Mouse (Mus musculus): ENCODE measurements around the gene Apol6. TPM values are rescaled to one million over a fixed set of nuclear protein-coding genes. Genes with fewer than 3 reads are reported as not detected.
"Not testable (repeated sequence)": the region's sequence is repeated elsewhere in the genome, so short reads cannot be mapped to it uniquely, and the experiment has no call there.

Gene Apol6
- polyA plus RNA-seq, 1 experiment from 2014 or later: 0.25 TPM

DNA sequence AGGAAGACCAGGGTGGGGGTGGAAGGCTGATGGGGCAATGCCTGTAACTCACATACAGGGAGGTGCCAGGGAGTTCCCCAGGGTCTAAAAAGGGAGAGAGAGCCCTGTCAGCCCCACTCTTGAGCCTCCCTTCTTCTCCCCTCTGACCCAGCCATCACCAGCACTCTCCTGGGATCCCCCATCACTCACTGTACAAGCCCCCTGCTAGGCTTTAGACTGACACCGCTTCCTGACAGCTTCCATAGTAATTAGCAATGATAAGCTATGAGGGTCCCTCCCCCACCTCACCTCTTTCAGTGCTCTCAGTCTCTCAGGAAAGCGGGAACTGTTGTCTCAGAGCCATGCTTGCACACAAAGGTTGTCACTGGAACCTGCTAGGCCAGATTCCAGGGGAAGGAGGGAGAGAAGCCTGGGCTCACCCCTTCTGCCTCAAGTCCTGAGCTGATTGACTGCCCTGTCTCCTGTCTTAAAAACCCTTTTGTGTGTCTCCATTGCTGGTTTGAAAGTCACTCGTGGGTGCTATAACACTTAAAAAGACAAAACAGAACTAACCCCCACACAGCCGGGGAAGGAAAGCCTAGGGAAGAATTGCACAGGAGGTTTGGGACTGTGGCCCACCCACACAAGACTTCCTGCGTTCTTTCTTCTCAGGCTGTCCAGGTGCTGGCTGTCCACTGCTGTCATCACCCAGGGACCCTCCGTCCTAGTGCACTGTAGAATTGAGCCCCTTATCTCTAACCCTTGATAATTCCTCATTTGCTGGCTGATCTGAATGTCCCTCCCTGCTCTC lies 11.7 kb downstream of the Apol6 start:
- Histone ChIP-seq H3K9me3 (ENCODE audit: control insufficient read depth, low read length) (no peaks in the 10 kb centered on the region), H3K27ac (replicated peaks) (peak overlapping the region; percentile 65), H3K4me2 (replicated peaks; ENCODE audit: low read depth) (no peak overlapping the region), H3K4me3 (ENCODE audit: low read depth, low read length) (no peak overlapping the region), H3K27me3 (ENCODE audit: control insufficient read depth, insufficient read depth, low read length) (no peaks in the 10 kb centered on the region), H3K9ac (ENCODE audit: low read length) (peak overlapping the region; percentile 8; the same call in 1 of the 2 replicates), H3K4me1 (replicated peaks; ENCODE audit: control insufficient read depth, insufficient read depth) (peaks cover 2% of the 10 kb centered on the region; the same call in 1 of the 2 replicates), H3K36me3 (ENCODE audit: control insufficient read depth, insufficient read depth, low read length) (no peaks in the 10 kb centered on the region)
- no peak for ATAC-seq (ENCODE audit: low FRiP score, low TSS enrichment)
- peak; percentile 59 for DNase-seq (ENCODE audit: low spot score)
- no peak for TF ChIP-seq EP300 (optimal IDR thresholded peaks at IDR 0.05)
- TF ChIP-seq CTCF (IDR thresholded peaks at IDR 0.05; ENCODE audit: low read depth): no peak
- WGBS: 25% methylated on average over 6 of the region's 6 CpGs

DNA sequence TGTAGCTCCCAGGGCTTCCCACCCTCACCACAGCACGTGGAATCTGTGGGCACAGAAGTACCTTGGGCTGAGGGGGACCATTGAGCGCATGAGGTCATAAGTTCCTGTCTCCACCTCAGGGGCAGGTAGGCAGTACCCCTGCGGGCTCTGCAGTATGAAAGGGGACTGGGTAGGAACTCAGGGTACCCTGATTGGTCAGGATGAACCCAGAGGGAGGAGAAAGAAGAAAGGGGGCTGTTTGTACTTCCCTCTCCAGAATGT lies 12.2 kb downstream of the Apol6 start:
- Histone ChIP-seq H3K36me3 (ENCODE audit: control insufficient read depth, insufficient read depth, low read length) (no peaks in the 10 kb centered on the region), H3K27ac (replicated peaks) (peak overlapping the region; percentile 65; the same call in 1 of the 2 replicates), H3K4me2 (replicated peaks; ENCODE audit: low read depth) (no peak overlapping the region), H3K4me1 (replicated peaks; ENCODE audit: control insufficient read depth, insufficient read depth) (peaks cover 2% of the 10 kb centered on the region; the same call in 1 of the 2 replicates), H3K4me3 (ENCODE audit: low read depth, low read length) (no peak overlapping the region), H3K9ac (ENCODE audit: low read length) (no peak overlapping the region), H3K27me3 (ENCODE audit: control insufficient read depth, insufficient read depth, low read length) (no peaks in the 10 kb centered on the region), H3K9me3 (ENCODE audit: control insufficient read depth, low read length) (no peaks in the 10 kb centered on the region)
- ATAC-seq (ENCODE audit: low FRiP score, low TSS enrichment): no peak
- DNase-seq (ENCODE audit: low spot score): no peak
- TF ChIP-seq CTCF (IDR thresholded peaks at IDR 0.05; ENCODE audit: low read depth): no peak
- no peak for TF ChIP-seq EP300 (optimal IDR thresholded peaks at IDR 0.05)
- WGBS: 42% methylated on average over 3 of the region's 3 CpGs

DNA sequence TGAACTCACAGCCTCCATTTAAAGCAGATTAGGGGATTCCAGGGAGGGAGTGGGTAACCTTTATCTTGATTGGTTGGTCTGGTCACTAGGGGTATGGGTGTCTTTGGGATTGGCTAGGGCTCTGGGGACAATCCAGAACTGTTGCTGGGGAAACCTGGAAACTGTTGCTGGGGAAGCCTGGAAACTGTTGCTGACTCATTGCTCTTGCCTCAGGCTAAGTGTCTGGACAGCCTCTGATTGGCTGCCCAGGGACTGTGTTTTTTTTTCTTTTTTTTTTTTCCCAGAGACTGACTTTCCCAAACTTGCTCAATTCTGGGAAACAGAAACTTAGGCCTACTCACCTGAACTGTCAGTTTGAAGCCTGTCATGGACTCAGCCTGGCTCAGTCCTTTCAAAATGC lies 14.0 kb downstream of the Apol6 start:
- no peak for TF ChIP-seq CTCF (IDR thresholded peaks at IDR 0.05; ENCODE audit: low read depth)
- TF ChIP-seq EP300 (optimal IDR thresholded peaks at IDR 0.05): no peak
- H3K9ac ChIP-seq (ENCODE audit: low read length): no peak overlapping the region
- DNase-seq (ENCODE audit: low spot score) (no peak), ATAC-seq (ENCODE audit: low FRiP score, low TSS enrichment) (no peak)
- H3K4me2 ChIP-seq (replicated peaks; ENCODE audit: low read depth): no peak overlapping the region
- no peak overlapping the region for H3K4me3 ChIP-seq (ENCODE audit: low read depth, low read length)
- H3K9me3 ChIP-seq (ENCODE audit: control insufficient read depth, low read length): no peaks in the 10 kb centered on the region
- H3K27ac ChIP-seq (replicated peaks): no peak overlapping the region
- H3K4me1 ChIP-seq (replicated peaks; ENCODE audit: control insufficient read depth, insufficient read depth): peaks cover 2% of the 10 kb centered on the region; the same call in 1 of the 2 replicates
- no peaks in the 10 kb centered on the region for H3K27me3 ChIP-seq (ENCODE audit: control insufficient read depth, insufficient read depth, low read length)
- H3K36me3 ChIP-seq (ENCODE audit: control insufficient read depth, insufficient read depth, low read length): no peaks in the 10 kb centered on the region

DNA sequence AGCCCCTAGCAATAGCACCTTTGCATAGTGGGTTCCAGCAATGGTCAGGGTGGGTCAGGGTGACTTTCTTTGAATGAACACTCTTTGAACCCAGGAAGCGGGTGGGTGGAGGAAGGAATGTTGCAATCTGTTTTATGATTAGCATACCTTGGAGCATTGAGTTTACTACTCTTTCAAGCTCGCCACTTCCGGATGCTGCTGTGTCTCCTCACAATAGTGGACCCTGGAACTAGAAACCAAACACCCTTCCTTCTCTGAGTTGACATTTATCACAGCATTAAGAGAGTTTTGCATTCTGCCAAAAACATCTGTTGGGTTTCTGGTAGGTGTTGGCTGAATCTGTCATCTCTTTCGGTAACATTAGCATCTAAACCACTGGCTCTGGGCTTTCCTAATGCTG lies 14.9 kb downstream of the Apol6 start:
- not testable (repeated sequence) for H3K4me2 ChIP-seq (replicated peaks; ENCODE audit: low read depth); H3K27me3 ChIP-seq (ENCODE audit: control insufficient read depth, insufficient read depth, low read length); DNase-seq (ENCODE audit: low spot score); H3K36me3 ChIP-seq (ENCODE audit: control insufficient read depth, insufficient read depth, low read length); H3K27ac ChIP-seq (replicated peaks); ATAC-seq (ENCODE audit: low FRiP score, low TSS enrichment); H3K4me1 ChIP-seq (replicated peaks; ENCODE audit: control insufficient read depth, insufficient read depth); H3K4me3 ChIP-seq (ENCODE audit: low read depth, low read length); H3K9me3 ChIP-seq (ENCODE audit: control insufficient read depth, low read length); H3K9ac ChIP-seq (ENCODE audit: low read length)
- WGBS: 92% methylated on average over 4 of the region's 4 CpGs

DNA sequence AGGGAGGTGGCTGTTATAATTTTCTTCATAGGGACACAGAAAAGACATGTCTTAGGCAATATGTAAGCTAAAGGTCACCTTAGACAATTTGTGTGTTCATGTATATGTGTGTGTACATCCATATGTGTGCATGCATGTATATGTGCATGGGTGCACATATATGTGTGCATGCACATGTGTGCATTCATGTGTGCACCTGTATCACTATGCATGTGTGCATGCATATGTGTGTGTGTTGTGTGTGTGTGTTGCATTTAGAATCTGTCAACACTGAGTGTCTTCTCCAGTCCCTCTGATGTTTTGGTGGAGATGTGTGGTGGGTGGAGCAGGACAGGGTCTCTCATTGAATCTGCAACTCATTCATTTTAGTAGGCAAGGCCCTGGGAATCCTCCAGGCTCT lies 18.2 kb downstream of the Apol6 start:
- H3K27ac ChIP-seq (replicated peaks): no peak overlapping the region
- H3K27me3 ChIP-seq (ENCODE audit: control insufficient read depth, insufficient read depth, low read length): no peaks in the 10 kb centered on the region
- no peaks in the 10 kb centered on the region for H3K9me3 ChIP-seq (ENCODE audit: control insufficient read depth, low read length)
- DNase-seq (ENCODE audit: low spot score) (no peak), ATAC-seq (ENCODE audit: low FRiP score, low TSS enrichment) (no peak)
- no peak overlapping the region for H3K4me2 ChIP-seq (replicated peaks; ENCODE audit: low read depth)
- H3K4me3 ChIP-seq (ENCODE audit: low read depth, low read length): no peak overlapping the region
- no peak for TF ChIP-seq CTCF (IDR thresholded peaks at IDR 0.05; ENCODE audit: low read depth)
- no peak for TF ChIP-seq EP300 (optimal IDR thresholded peaks at IDR 0.05)
- H3K9ac ChIP-seq (ENCODE audit: low read length): no peak overlapping the region
- H3K4me1 ChIP-seq (replicated peaks; ENCODE audit: control insufficient read depth, insufficient read depth): no peaks in the 10 kb centered on the region
- H3K36me3 ChIP-seq (ENCODE audit: control insufficient read depth, insufficient read depth, low read length): no peaks in the 10 kb centered on the region

DNA sequence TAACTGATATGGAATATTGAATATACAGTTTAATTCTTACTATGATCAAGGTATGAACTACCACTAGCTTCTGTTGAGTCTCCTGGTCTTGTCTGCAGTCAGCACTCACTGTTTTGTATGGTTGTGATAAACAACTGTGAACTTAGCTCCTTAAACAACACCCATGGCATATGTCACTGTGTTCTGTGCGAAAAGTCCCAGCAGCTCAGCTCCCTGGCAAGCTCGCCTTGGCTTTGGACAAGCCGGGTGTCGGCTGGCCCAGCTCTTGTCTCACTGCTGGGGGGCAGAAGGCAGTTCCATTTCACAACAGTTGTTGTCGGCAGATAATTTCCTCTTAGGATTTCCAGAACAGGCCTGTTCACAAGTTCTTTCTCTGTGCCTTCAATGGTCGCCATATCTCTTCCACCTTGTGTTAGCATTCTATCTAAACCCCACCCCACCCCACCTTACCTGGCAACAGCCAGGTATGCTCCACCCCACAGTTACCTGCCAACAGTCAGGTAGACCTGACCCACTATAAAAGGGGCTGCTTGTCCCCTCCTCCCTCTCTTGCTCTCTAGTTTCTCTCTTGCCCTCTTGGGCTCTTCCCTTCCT lies 20.8 kb downstream of the Apol6 start:
- Histone ChIP-seq H3K4me3 (ENCODE audit: low read depth, low read length) (no peak overlapping the region), H3K4me2 (replicated peaks; ENCODE audit: low read depth) (no peak overlapping the region), H3K36me3 (ENCODE audit: control insufficient read depth, insufficient read depth, low read length) (no peaks in the 10 kb centered on the region), H3K4me1 (replicated peaks; ENCODE audit: control insufficient read depth, insufficient read depth) (no peaks in the 10 kb centered on the region), H3K9ac (ENCODE audit: low read length) (no peak overlapping the region), H3K9me3 (ENCODE audit: control insufficient read depth, low read length) (no peaks in the 10 kb centered on the region), H3K27me3 (ENCODE audit: control insufficient read depth, insufficient read depth, low read length) (no peaks in the 10 kb centered on the region), H3K27ac (replicated peaks) (peak overlapping the region; percentile 71)
- DNase-seq (ENCODE audit: low spot score) (peak; percentile 69), ATAC-seq (ENCODE audit: low FRiP score, low TSS enrichment) (peak; percentile 70)
- TF ChIP-seq CTCF (IDR thresholded peaks at IDR 0.05; ENCODE audit: low read depth) (no peak), EP300 (optimal IDR thresholded peaks at IDR 0.05) (no peak)
- WGBS: 67% methylated on average over 6 of the region's 6 CpGs
